Mouse (Mus musculus) stomach, embryonic 15.5 days (tissue): ENCODE measurements around the gene Gm20696. TPM values are rescaled to one million over a fixed set of nuclear protein-coding genes. Genes with fewer than 3 reads are reported as not detected.

ENCODE experiments used
- ATAC-seq: fragments of 200-750 bp; cut with Nextera tagmentation; 2 replicates; pipeline ENCODE4 v1.8.0; 2017; ENCODE audit warnings: low read depth, moderate number of reproducible peaks, moderate TSS enrichment; ENCODE audit not compliant: insufficient read depth, low FRiP score
- H3K27ac ChIP-seq: fragments of 300-500 bp; sonication (generic); 2 replicates; pipeline ENCODE4 v1.5.1; 2015; ENCODE audit warnings: mild to moderate bottlenecking, inconsistent platforms
- H3K27me3 ChIP-seq: fragments of 300-500 bp; sonication (generic); replicated peaks from 2 replicates; pipeline ENCODE4 v1.6.1; 2015; ENCODE audit warnings: inconsistent platforms
- H3K36me3 ChIP-seq: fragments of 300-500 bp; sonication (generic); 2 replicates; pipeline ENCODE4 v1.6.1; 2015; ENCODE audit warnings: inconsistent platforms
- H3K4me1 ChIP-seq: fragments of 300-500 bp; sonication (generic); 2 replicates; pipeline ENCODE4 v1.6.1; 2015; ENCODE audit warnings: inconsistent platforms
- H3K4me2 ChIP-seq: fragments of 300-500 bp; sonication (generic); 2 replicates; pipeline ENCODE4 v1.6.1; 2015; ENCODE audit warnings: mild to moderate bottlenecking, inconsistent platforms
- H3K4me3 ChIP-seq: fragments of 300-500 bp; sonication (generic); replicated peaks from 2 replicates; pipeline ENCODE4 v1.5.1; 2015; ENCODE audit warnings: inconsistent platforms
- H3K9ac ChIP-seq: fragments of 300-500 bp; sonication (generic); 2 replicates; pipeline ENCODE4 v1.6.1; 2015; ENCODE audit warnings: inconsistent platforms
- H3K9me3 ChIP-seq: fragments of 300-500 bp; sonication (generic); 2 replicates; pipeline ENCODE4 v1.6.1; 2016; ENCODE audit warnings: inconsistent platforms
- whole genome bisulfite sequencing: fragments of 180-500 bp; shearing (Covaris S2); methylation state at CpG from one replicate; pipeline ENCODE4 v1.1.7; 2015; 5-methylcytosine and 5-hydroxymethylcytosine counted together
- polyA plus RNA-seq: library from polyadenylated mRNA; unstranded; fragments of >200 nt; fragmentation: Nextera tagmentation; extraction: Ambion mirVana; gene quantifications from 2 replicates; pipeline ENCODE4 v1.2.1, GENCODE M21; 2015

The Gm20696 gene
- polyA plus RNA-seq, 1 experiment from 2014 or later, result 4.6 TPM

GRCm38 (mm10) chr6:99506816-99507215, 159.8 kb downstream of the Gm20696 start:
- H3K4me3 ChIP-seq, result no peak overlapping the region
- WGBS, result 80% methylated on average over 6 of the region's 6 CpGs
- H3K27ac ChIP-seq, result no peak overlapping the region
- no peak overlapping the region for H3K9ac ChIP-seq
- no peaks in the 10 kb centered on the region for H3K9me3 ChIP-seq
- 0 out of 2 replicates have a peak, but pooled peaks cover 3% of the 10 kb centered on the region for H3K36me3 ChIP-seq
- no peak for ATAC-seq
- H3K27me3 ChIP-seq, result no peaks in the 10 kb centered on the region
- no peak overlapping the region for H3K4me2 ChIP-seq
- H3K4me1 ChIP-seq, result peaks cover 9% of the 10 kb centered on the region; the same call in 1 of the 2 replicates

GRCm38 (mm10) chr6:99503741-99504140, 162.9 kb downstream of the Gm20696 start:
- Histone ChIP-seq H3K27ac (no peak overlapping the region), H3K36me3 (0 out of 2 replicates have a peak, but pooled peaks cover 3% of the 10 kb centered on the region), H3K4me2 (no peak overlapping the region), H3K27me3 (no peaks in the 10 kb centered on the region), H3K4me3 (no peak overlapping the region), H3K9ac (no peak overlapping the region), H3K9me3 (no peaks in the 10 kb centered on the region), H3K4me1 (no peaks in the 10 kb centered on the region)
- 86% methylated on average over 1 of the region's 1 CpGs for WGBS
- ATAC-seq, result no peak

- H3K27me3 ChIP-seq, result no peaks in the 10 kb centered on the region
- 0 out of 2 replicates have a peak, but pooled peaks cover 3% of the 10 kb centered on the region for H3K36me3 ChIP-seq
- 69% methylated on average over 2 of the region's 2 CpGs for WGBS
- no peak overlapping the region for H3K27ac ChIP-seq
- H3K4me2 ChIP-seq, result no peak overlapping the region
- peak; percentile 25; the same call in 1 of the 2 replicates for ATAC-seq
- H3K9ac ChIP-seq, result no peak overlapping the region
- H3K4me3 ChIP-seq, result no peak overlapping the region
- no peaks in the 10 kb centered on the region for H3K4me1 ChIP-seq
- no peaks in the 10 kb centered on the region for H3K9me3 ChIP-seq
Measured at GRCm38 (mm10) chr6:99502727-99503126, 163.9 kb downstream of the Gm20696 start.

- H3K9me3 ChIP-seq, result no peaks in the 10 kb centered on the region
- no peak overlapping the region for H3K9ac ChIP-seq
- H3K27me3 ChIP-seq, result no peaks in the 10 kb centered on the region
- 85% methylated on average over 6 of the region's 6 CpGs for WGBS
- 0 out of 2 replicates have a peak, but pooled peaks cover 3% of the 10 kb centered on the region for H3K36me3 ChIP-seq
- no peaks in the 10 kb centered on the region for H3K4me1 ChIP-seq
- H3K27ac ChIP-seq, result no peak overlapping the region
- no peak overlapping the region for H3K4me2 ChIP-seq
- no peak overlapping the region for H3K4me3 ChIP-seq
- ATAC-seq, result no peak
Measured at GRCm38 (mm10) chr6:99502314-99502713, 164.3 kb downstream of the Gm20696 start.

GRCm38 (mm10) chr6:99500570-99501270, 165.9 kb downstream of the Gm20696 start:
- Histone ChIP-seq H3K4me1 (no peaks in the 10 kb centered on the region), H3K9me3 (no peaks in the 10 kb centered on the region), H3K4me2 (no peak overlapping the region), H3K9ac (no peak overlapping the region), H3K4me3 (no peak overlapping the region), H3K36me3 (0 out of 2 replicates have a peak, but pooled peaks cover 3% of the 10 kb centered on the region), H3K27me3 (no peaks in the 10 kb centered on the region), H3K27ac (no peak overlapping the region)
- ATAC-seq, result no peak
- 91% methylated on average over 3 of the region's 3 CpGs for WGBS

GRCm38 (mm10) chr6:99498082-99498481, 168.5 kb downstream of the Gm20696 start:
- Histone ChIP-seq H3K9me3 (no peaks in the 10 kb centered on the region), H3K4me1 (no peaks in the 10 kb centered on the region), H3K4me2 (no peak overlapping the region), H3K27ac (no peak overlapping the region), H3K36me3 (no peaks in the 10 kb centered on the region), H3K9ac (no peak overlapping the region), H3K27me3 (no peaks in the 10 kb centered on the region), H3K4me3 (no peak overlapping the region)
- 72% methylated on average over 7 of the region's 7 CpGs for WGBS
- ATAC-seq, result no peak

- no peak overlapping the region for H3K9ac ChIP-seq
- no peaks in the 10 kb centered on the region for H3K27me3 ChIP-seq
- H3K9me3 ChIP-seq, result no peaks in the 10 kb centered on the region
- ATAC-seq, result no peak
- H3K4me3 ChIP-seq, result no peak overlapping the region
- no peak overlapping the region for H3K27ac ChIP-seq
- H3K36me3 ChIP-seq, result no peaks in the 10 kb centered on the region
- 60% methylated on average over 5 of the region's 5 CpGs for WGBS
- H3K4me1 ChIP-seq, result peaks cover 4% of the 10 kb centered on the region; the same call in 1 of the 2 replicates
- H3K4me2 ChIP-seq, result no peak overlapping the region
Measured at GRCm38 (mm10) chr6:99496114-99496513, 170.5 kb downstream of the Gm20696 start.

- Histone ChIP-seq H3K27ac (no peak overlapping the region), H3K4me1 (peaks cover 7% of the 10 kb centered on the region; the same call in 1 of the 2 replicates), H3K9me3 (no peaks in the 10 kb centered on the region), H3K4me2 (no peak overlapping the region), H3K36me3 (no peaks in the 10 kb centered on the region), H3K27me3 (no peaks in the 10 kb centered on the region), H3K9ac (no peak overlapping the region), H3K4me3 (no peak overlapping the region)
- WGBS, result 12% methylated on average over 3 of the region's 3 CpGs
- no peak for ATAC-seq
Measured at GRCm38 (mm10) chr6:99492937-99493336, 173.7 kb downstream of the Gm20696 start.

- WGBS, result 62% methylated on average over 6 of the region's 6 CpGs
- no peak overlapping the region for H3K4me2 ChIP-seq
- no peak; the same call in 1 of the 2 replicates for ATAC-seq
Measured at GRCm38 (mm10) chr6:99491979-99492544, 174.5 kb downstream of the Gm20696 start.

GRCm38 (mm10) chr6:99491146-99491545, 175.5 kb downstream of the Gm20696 start:
- Histone ChIP-seq H3K4me1 (peaks cover 8% of the 10 kb centered on the region), H3K9me3 (no peaks in the 10 kb centered on the region), H3K9ac (no peak overlapping the region), H3K27me3 (no peaks in the 10 kb centered on the region), H3K4me2 (no peak overlapping the region), H3K36me3 (no peaks in the 10 kb centered on the region), H3K27ac (no peak overlapping the region), H3K4me3 (no peak overlapping the region)
- WGBS, result 84% methylated on average over 3 of the region's 3 CpGs
- ATAC-seq, result no peak

More at GRCm38 (mm10) chr6:99491979-99492544, 174.5 kb downstream of the Gm20696 start:
- no peaks in the 10 kb centered on the region for H3K9me3 ChIP-seq
- H3K4me1 ChIP-seq, result peaks cover 7% of the 10 kb centered on the region; the same call in 1 of the 2 replicates
- no peak overlapping the region for H3K4me3 ChIP-seq
- H3K36me3 ChIP-seq, result no peaks in the 10 kb centered on the region
- H3K27me3 ChIP-seq, result no peaks in the 10 kb centered on the region
- no peak overlapping the region for H3K9ac ChIP-seq
- H3K27ac ChIP-seq, result no peak overlapping the region

GRCm38 (mm10) chr6:99489900-99490648, 176.5 kb downstream of the Gm20696 start:
- H3K9me3 ChIP-seq, result no peaks in the 10 kb centered on the region
- H3K9ac ChIP-seq, result no peak overlapping the region
- H3K27me3 ChIP-seq, result no peaks in the 10 kb centered on the region
- peaks cover 18% of the 10 kb centered on the region for H3K4me1 ChIP-seq
- no peaks in the 10 kb centered on the region for H3K36me3 ChIP-seq
- H3K4me3 ChIP-seq, result no peak overlapping the region
- no peak overlapping the region for H3K27ac ChIP-seq
- H3K4me2 ChIP-seq, result no peak overlapping the region
- ATAC-seq, result no peak
- 81% methylated on average over 8 of the region's 8 CpGs for WGBS

GRCm38 (mm10) chr6:99489423-99489822, 177.2 kb downstream of the Gm20696 start:
- WGBS, result 67% methylated on average over 10 of the region's 10 CpGs
- H3K4me1 ChIP-seq, result peaks cover 18% of the 10 kb centered on the region
- no peaks in the 10 kb centered on the region for H3K36me3 ChIP-seq
- no peaks in the 10 kb centered on the region for H3K27me3 ChIP-seq
- no peak overlapping the region for H3K4me2 ChIP-seq
- H3K9me3 ChIP-seq, result no peaks in the 10 kb centered on the region
- no peak overlapping the region for H3K9ac ChIP-seq
- H3K4me3 ChIP-seq, result no peak overlapping the region
- no peak overlapping the region for H3K27ac ChIP-seq
- ATAC-seq, result 0 out of 2 replicates have a peak, but pooled peaks have one; percentile 9
